9 mouse cellular contexts compared by ENCODE assay signal in the genomic region with DNA sequence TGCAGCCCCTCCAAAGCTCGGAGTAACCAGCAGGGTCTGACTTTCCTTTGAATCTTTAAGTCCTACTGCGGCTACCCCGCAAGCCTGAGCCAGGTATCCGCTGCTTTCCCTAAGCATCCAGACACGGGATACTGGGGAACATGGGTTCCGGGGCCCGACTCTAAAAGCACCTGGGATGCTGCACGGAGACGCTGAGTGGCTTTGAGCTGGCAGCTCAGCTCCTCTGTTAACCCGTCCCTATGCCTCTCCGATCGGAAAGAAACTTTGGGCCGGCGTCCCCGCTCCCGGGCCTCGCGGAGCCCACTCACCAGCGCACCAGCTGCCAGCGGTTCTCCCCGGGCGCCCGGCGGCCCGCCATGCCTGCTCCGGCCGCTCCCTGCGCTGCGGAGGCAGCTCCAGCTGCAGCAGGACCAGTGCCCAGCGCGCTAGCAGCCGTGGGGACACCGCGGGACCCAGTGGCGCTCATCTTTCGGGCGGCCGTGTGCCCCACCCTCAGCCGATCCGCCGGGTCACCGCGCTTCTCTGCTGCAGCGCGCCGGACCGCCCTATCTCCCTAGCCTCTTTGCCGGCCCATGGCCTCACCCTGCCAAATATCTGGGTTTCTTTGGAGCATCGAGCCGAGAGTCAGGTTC. TPM values are rescaled to one million over a fixed set of nuclear protein-coding genes. Genes with fewer than 3 reads are reported as not detected.
DNase-seq lines count a peak whose midpoint lies in the region; ATAC-seq and TF ChIP-seq lines count a peak whose summit lies in the region.
"Had no signal": no experiment of that assay in that cellular context is flagged by ENCODE, and none has a peak within 500 bp of the region (broad histone marks: within the 10 kb centered on the region; RNA-seq: fewer than 3 reads in every experiment).

A gene (minus strand): TSS at position 371 of the 632 bp plus-strand sequence.

- no peaks in the 10 kb centered on the region for H3K9me3 ChIP-seq in hindbrain, embryonic 12.5 days (replicated peaks)
- H3K9me3 ChIP-seq in limb, embryonic 14.5 days (ENCODE audit: control insufficient read depth, low read length): no peaks in the 10 kb centered on the region

- H3K4me3 ChIP-seq in embryonic fibroblast, embryonic 13.5 days (ENCODE audit: insufficient read depth, low read length): peak within 1 kb of the TSS; percentile 11
- peak within 1 kb of the TSS; percentile 39 for H3K4me3 ChIP-seq in hindbrain, embryonic 12.5 days
- H3K4me3 ChIP-seq in limb, embryonic 14.5 days (replicated peaks; ENCODE audit: low read length): peak within 1 kb of the TSS; percentile 26
- peak within 1 kb of the TSS; percentile 55 for H3K4me3 ChIP-seq in olfactory bulb, adult 2 months (ENCODE audit: insufficient read depth, low read depth, low read length)

- no peak for TF ChIP-seq CTCF in Patski (IDR thresholded peaks at IDR 0.05)
- TF ChIP-seq CTCF in embryonic fibroblast, embryonic 13.5 days (IDR thresholded peaks at IDR 0.05; ENCODE audit: borderline replicate concordance, insufficient read depth, low read length): no peak
- no peak for TF ChIP-seq CTCF in olfactory bulb, adult 2 months (IDR thresholded peaks at IDR 0.05; ENCODE audit: insufficient read depth, low read depth, low read length)

- ATAC-seq in Patski: no peak
- 0 out of 2 replicates have a peak, but pooled peaks have one; percentile 38 for ATAC-seq in hindbrain, embryonic 12.5 days (ENCODE audit: low FRiP score)
- no peak for ATAC-seq in limb, embryonic 14.5 days (ENCODE audit: low FRiP score, low read depth)

- H3K27me3 ChIP-seq in Patski: peaks cover 8% of the 10 kb centered on the region
- H3K27me3 ChIP-seq in hindbrain, embryonic 12.5 days: peaks cover 56% of the 10 kb centered on the region
- H3K27me3 ChIP-seq in limb, embryonic 14.5 days (ENCODE audit: control insufficient read depth, insufficient read depth, low read length): peaks cover 24% of the 10 kb centered on the region

- no peak within 1 kb of the TSS for H3K27ac ChIP-seq in embryonic fibroblast, embryonic 13.5 days (ENCODE audit: insufficient read depth, low read length)
- no peak within 1 kb of the TSS for H3K27ac ChIP-seq in hindbrain, embryonic 12.5 days
- no peak within 1 kb of the TSS for H3K27ac ChIP-seq in limb, embryonic 14.5 days (replicated peaks; ENCODE audit: low read depth, low read length)
- no peak within 1 kb of the TSS for H3K27ac ChIP-seq in olfactory bulb, adult 2 months (ENCODE audit: insufficient read depth, low read depth, low read length)

- peak; percentile 18 for DNase-seq in gastrocnemius, postnatal 10 days
- DNase-seq in gastrocnemius, postnatal 25 days: no peak
- DNase-seq in Patski (ENCODE audit: low read depth, low spot score): no peak
- DNase-seq in limb, embryonic 14.5 days (ENCODE audit: low spot score): no peak
- no peak for DNase-seq in thymus, postnatal 4 days

- H3K4me2 ChIP-seq in hindbrain, embryonic 12.5 days (replicated peaks): peak within 1 kb of the TSS; percentile 70
- H3K4me2 ChIP-seq in limb, embryonic 14.5 days (replicated peaks; ENCODE audit: low read depth, low read length, severe bottlenecking): peak within 1 kb of the TSS; percentile 38

- 1% methylated on average over 50 of the region's 50 CpGs for WGBS in hindbrain, embryonic 12.5 days
- WGBS in limb, embryonic 14.5 days: 2% methylated on average over 48 of the region's 50 CpGs
- 2% methylated on average over 50 of the region's 50 CpGs for WGBS in olfactory bulb, adult 2 months

- no peaks in the 10 kb centered on the region for H3K4me1 ChIP-seq in embryonic fibroblast, embryonic 13.5 days (ENCODE audit: control insufficient read depth, insufficient read depth, low read length)
- peaks cover 9% of the 10 kb centered on the region for H3K4me1 ChIP-seq in hindbrain, embryonic 12.5 days
- no peaks in the 10 kb centered on the region for H3K4me1 ChIP-seq in limb, embryonic 14.5 days (ENCODE audit: control insufficient read depth, insufficient read depth, low read length)
- peaks cover 4% of the 10 kb centered on the region; the same call in 1 of the 2 replicates for H3K4me1 ChIP-seq in olfactory bulb, adult 2 months (ENCODE audit: control insufficient read depth, insufficient read depth, low read length)

- CTCF ChIA-PET in Patski (lab: Charles Lee): no interaction called here

- POLR2A ChIA-PET in Patski (lab: Charles Lee): no interaction called here

- H3K9ac ChIP-seq in hindbrain, embryonic 12.5 days: peak within 1 kb of the TSS; percentile 49
- H3K9ac ChIP-seq in limb, embryonic 14.5 days (ENCODE audit: low read depth, low read length, severe bottlenecking): no peak within 1 kb of the TSS

- in situ Hi-C loops in Patski (cut with MboI; ENCODE audit: low pct_unique_long_range_greater_than_20kb): no loop called here

- H3K36me3 ChIP-seq in hindbrain, embryonic 12.5 days: no peaks in the 10 kb centered on the region
- no peaks in the 10 kb centered on the region for H3K36me3 ChIP-seq in limb, embryonic 14.5 days (ENCODE audit: control insufficient read depth, insufficient read depth, low read length)
- H3K36me3 ChIP-seq: G1E had no signal

- no peak for TF ChIP-seq POLR2A in embryonic fibroblast, embryonic 13.5 days (IDR thresholded peaks at IDR 0.05; ENCODE audit: low read depth, low read length)
- no peak for TF ChIP-seq POLR2A in limb, embryonic 14.5 days (IDR thresholded peaks at IDR 0.05; ENCODE audit: borderline replicate concordance, extremely low read depth, insufficient read depth, insufficient read length)
- no peak for TF ChIP-seq POLR2A in olfactory bulb, adult 2 months (IDR thresholded peaks at IDR 0.05; ENCODE audit: insufficient read depth, low read depth, low read length)

RNA-seq across cellular contexts. Expression of the gene that starts here (rescaled TPM):
- 10 to 100 TPM; 15.0 to 16.1 TPM for total RNA-seq in gastrocnemius, postnatal 10 days (2021)
- 10 to 100 TPM in 1 of 2 experiments, 1 to 10 TPM in 1; 6.2 to 10.7 TPM for total RNA-seq in gastrocnemius, postnatal 25 days (2021)
- 21.1 TPM for polyA plus RNA-seq in Patski (2021)
- 7.3 and 12.1 TPM in 2 replicates for polyA plus RNA-seq in embryonic fibroblast, embryonic 13.5 days (2011; ENCODE audit: insufficient read length, low read depth, missing spikeins)
- polyA plus RNA-seq in hindbrain, embryonic 12.5 days (2016; fragmentation: Nextera tagmentation; extraction: Ambion mirVana): 7.8 and 8.1 TPM in 2 replicates
- 3.5 and 4.1 TPM in 2 replicates for polyA plus RNA-seq in limb, embryonic 14.5 days (2012; rRNA removed)
- polyA plus RNA-seq in limb, embryonic 14.5 days (2014; fragmentation: Nextera tagmentation; extraction: Ambion mirVana): 1.1 and 1.8 TPM in 2 replicates
- polyA plus RNA-seq in olfactory bulb, adult 2 months (2012; ENCODE audit: insufficient read depth, insufficient read length, low replicate concordance, missing spikeins): not detected in 2 replicates
